Mouse (Mus musculus): ENCODE results near the gene Ccdc85a.
A peak's percentile ranks its signal among the peaks of the same experiment; 100 is the strongest.
"Not testable (repeated sequence)": the region's sequence is repeated elsewhere in the genome, so short reads cannot be mapped to it uniquely, and the experiment has no call there.

Gene Ccdc85a

GRCm38 (mm10) chr11:28415841-28416240, 168.3 kb downstream of the Ccdc85a start:
- DNase-seq: no peak

DNA sequence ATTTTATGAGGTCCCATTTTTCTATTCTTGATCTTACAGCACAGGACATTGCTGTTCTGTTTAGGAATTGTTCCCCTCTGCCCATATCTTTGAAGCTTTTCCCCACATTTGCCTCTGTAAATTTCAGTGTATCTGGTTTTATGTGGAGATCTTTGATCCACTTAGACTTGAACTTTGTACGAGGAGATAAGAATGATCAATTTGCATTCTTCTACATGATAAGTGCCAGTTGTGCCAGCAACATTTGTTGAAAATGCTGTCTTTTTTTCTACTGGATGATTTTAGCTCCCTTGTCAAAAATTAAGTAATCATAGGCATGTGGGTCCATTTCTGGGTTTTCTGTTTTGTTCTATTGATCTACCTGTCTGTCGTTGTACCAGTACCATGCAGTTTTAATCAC, 174.2 kb downstream of the Ccdc85a start:
- DNase-seq: not testable (repeated sequence)

- DNase-seq: no peak
Observed at GRCm38 (mm10) chr11:28397166-28397565, 187.0 kb downstream of the Ccdc85a start.

DNA sequence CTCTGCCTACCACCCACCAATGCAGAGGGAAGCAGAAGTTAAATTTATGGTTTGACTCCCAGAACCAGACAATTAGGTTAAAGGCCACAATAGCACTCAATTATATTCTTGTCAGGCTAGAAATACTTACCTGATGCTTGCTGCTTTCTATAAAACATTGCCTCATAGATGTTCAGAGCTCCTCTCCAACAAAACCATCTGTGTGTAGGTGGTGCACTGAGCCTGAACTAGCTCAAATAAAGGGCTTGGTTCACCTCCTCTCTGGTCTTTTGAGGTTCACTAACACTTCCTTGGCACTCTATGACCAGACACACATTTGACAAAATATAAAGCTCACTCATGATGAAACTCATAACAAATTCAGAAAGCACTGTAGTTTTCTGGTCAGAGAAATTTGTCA, 208.2 kb downstream of the Ccdc85a start:
- DNase-seq: no peak

- DNase-seq: no peak
Observed at GRCm38 (mm10) chr11:28374636-28375035, 209.5 kb downstream of the Ccdc85a start.

DNA sequence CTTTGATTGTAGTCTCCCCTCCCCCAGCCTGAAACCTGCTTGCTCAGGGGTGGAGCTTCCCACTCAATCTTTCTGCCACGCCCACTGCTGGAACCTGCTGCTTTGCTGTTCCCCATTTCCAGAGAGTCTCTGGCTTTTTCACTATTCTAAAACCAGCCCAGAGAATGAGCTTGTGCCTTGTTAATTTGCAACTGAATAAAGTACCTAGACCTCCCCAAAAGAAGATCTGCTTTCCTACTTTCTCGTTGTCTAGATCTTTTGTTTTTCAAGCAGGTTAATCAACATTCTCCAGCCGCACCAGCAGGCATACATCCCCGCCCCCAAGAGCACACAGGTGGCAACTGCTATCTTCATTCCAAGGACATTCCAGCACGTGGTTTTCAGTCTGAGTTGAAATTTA, 212.7 kb downstream of the Ccdc85a start:
- not testable (repeated sequence) for DNase-seq

DNA sequence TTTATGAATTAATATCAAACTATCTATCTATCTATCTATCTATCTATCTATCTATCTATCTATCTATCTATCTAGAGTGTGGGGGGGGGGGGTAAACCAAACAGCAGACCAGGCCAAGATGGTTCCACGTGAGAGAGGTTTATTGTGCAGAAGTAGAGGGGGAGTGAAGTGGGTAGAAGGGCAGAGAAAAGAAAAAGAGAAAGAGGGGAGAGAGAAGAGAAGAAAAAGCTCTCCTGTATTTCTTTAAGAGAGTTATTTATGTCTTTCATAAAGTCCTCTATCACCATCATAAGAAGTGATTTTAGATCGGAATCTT, 218.2 kb downstream of the Ccdc85a start:
- no peak for DNase-seq

- DNase-seq: peak; percentile 89
Observed at GRCm38 (mm10) chr11:28365209-28365928, 218.8 kb downstream of the Ccdc85a start.

DNA sequence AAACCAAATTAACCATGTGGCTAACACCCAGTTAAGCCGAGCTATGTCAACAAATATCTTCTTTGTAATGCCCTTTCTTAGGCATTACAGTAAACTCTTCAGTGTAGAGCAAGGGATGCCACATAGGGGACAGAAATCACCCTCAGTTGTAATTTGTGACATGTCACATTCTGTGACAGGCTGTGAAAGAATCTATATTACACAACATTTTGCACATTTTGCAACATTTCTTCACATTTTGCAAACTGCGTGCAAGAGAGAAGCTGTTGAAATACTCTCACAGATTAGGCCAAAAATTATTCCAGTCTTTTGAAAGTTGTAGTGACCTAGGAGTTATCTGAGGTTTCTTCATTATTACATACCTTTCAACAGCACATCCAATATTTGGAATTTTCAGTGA, 240.7 kb downstream of the Ccdc85a start:
- DNase-seq: no peak

GRCm38 (mm10) chr11:28341887-28342286, 242.2 kb downstream of the Ccdc85a start:
- no peak for DNase-seq

GRCm38 (mm10) chr11:28339224-28340150, 244.6 kb downstream of the Ccdc85a start, which contains the start of gene Gm6685:
Gm6685 (minus strand) TSS chr11:28339867.
- not testable (repeated sequence) for DNase-seq
